Mouse (Mus musculus) forebrain, embryonic 11.5 days (tissue): ENCODE data around the gene Ccdc74a. TPM values are rescaled to one million over a fixed set of nuclear protein-coding genes. Genes with fewer than 3 reads are reported as not detected.

Source experiments
- ATAC-seq: fragments of 200-750 bp; cut with Nextera tagmentation; replicated peaks from 2 replicates; pipeline ENCODE4 v1.8.0; 2017; ENCODE audit warnings: moderate TSS enrichment; ENCODE audit not compliant: low FRiP score
- DNase-seq: peaks from one replicate; pipeline ENCODE4 v3.0.0-alpha.2; 2017; ENCODE audit warnings: low spot score
- H3K27ac ChIP-seq: fragments of 300-500 bp; sonication (generic); 2 replicates; pipeline ENCODE4 v1.5.1; 2014; ENCODE audit warnings: low read depth, low read length
- H3K27me3 ChIP-seq: fragments of 300-500 bp; sonication (generic); 2 replicates; pipeline ENCODE4 v1.6.1; 2014; ENCODE audit warnings: mild to moderate bottlenecking, low read length, mixed read lengths; ENCODE audit not compliant: control insufficient read depth, insufficient read depth
- H3K36me3 ChIP-seq: fragments of 300-500 bp; sonication (generic); 2 replicates; pipeline ENCODE4 v1.6.1; 2014; ENCODE audit warnings: mild to moderate bottlenecking, low read length, moderate library complexity, mixed read lengths; ENCODE audit not compliant: control insufficient read depth, insufficient read depth
- H3K4me1 ChIP-seq: fragments of 300-500 bp; sonication (generic); replicated peaks from 2 replicates; pipeline ENCODE4 v1.6.1; 2014; ENCODE audit warnings: low read length, mixed read lengths; ENCODE audit not compliant: control insufficient read depth, insufficient read depth
- H3K4me2 ChIP-seq: fragments of 300-500 bp; sonication (generic); 2 replicates; pipeline ENCODE4 v1.6.1; 2014; ENCODE audit warnings: low read depth, mild to moderate bottlenecking, low read length, moderate library complexity, mixed read lengths; ENCODE audit not compliant: severe bottlenecking
- H3K4me3 ChIP-seq: fragments of 300-500 bp; sonication (generic); 2 replicates; pipeline ENCODE4 v1.5.1; 2014; ENCODE audit warnings: low read depth, low read length
- H3K9ac ChIP-seq: fragments of 300-500 bp; sonication (generic); 2 replicates; pipeline ENCODE4 v1.6.1; 2014; ENCODE audit warnings: low read length
- H3K9me3 ChIP-seq: fragments of 300-500 bp; sonication (generic); 2 replicates; pipeline ENCODE4 v1.6.1; 2016; ENCODE audit warnings: low read length, mixed read lengths; ENCODE audit not compliant: control insufficient read depth
- WGBS: fragments of 180-500 bp; shearing (Covaris S2); extraction: QIAGEN DNeasy Blood & Tissue Kit; methylation state at CpG from one replicate; pipeline ENCODE4 v1.1.7; 2014; 5-methylcytosine and 5-hydroxymethylcytosine counted together
- polyA plus RNA-seq: library from polyadenylated mRNA; unstranded; fragments of >200 nt; fragmentation: Nextera tagmentation; extraction: Ambion mirVana; gene quantifications from 2 replicates; pipeline ENCODE4 v1.2.1, GENCODE M21; 2014

Gene Ccdc74a
- polyA plus RNA-seq, 1 experiment from 2014 or later, result 7.9 TPM

DNA sequence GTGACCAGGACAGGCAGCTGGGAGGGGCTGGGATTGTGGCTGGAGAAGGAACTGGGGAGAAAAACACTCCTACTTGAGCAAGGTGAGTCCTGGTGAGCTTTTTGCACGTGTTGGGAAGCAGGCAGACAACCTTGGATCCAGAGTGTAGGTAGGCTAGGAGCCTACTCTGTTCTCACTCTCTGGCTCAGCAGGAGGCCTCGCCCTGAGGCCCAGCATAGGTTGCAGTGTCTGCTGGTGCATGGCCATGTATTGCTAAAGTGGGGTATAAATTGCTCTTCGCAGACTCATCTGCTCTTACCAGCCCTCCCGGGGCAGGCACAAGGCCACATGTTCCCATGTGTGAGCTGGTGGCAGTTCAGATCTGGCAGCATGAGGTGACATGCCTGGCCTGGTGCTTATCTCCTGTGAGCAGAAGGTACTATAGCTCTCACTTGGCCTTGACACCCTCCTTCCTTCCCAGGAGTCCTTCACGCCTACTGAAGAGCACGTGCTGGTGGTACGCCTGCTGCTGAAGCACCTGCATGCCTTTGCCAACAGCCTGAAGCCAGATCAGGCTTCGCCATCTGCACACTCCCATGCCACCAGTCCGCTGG is 8.1 kb upstream of the Ccdc74a start:
- Histone ChIP-seq H3K9ac (no peak overlapping the region), H3K4me2 (no peak overlapping the region), H3K36me3 (peaks cover 7% of the 10 kb centered on the region), H3K27ac (no peak overlapping the region), H3K4me3 (no peak overlapping the region), H3K9me3 (no peaks in the 10 kb centered on the region), H3K4me1 (no peaks in the 10 kb centered on the region), H3K27me3 (no peaks in the 10 kb centered on the region)
- ATAC-seq (no peak), DNase-seq (no peak)
- 93% methylated on average over 9 of the region's 9 CpGs for WGBS

DNA sequence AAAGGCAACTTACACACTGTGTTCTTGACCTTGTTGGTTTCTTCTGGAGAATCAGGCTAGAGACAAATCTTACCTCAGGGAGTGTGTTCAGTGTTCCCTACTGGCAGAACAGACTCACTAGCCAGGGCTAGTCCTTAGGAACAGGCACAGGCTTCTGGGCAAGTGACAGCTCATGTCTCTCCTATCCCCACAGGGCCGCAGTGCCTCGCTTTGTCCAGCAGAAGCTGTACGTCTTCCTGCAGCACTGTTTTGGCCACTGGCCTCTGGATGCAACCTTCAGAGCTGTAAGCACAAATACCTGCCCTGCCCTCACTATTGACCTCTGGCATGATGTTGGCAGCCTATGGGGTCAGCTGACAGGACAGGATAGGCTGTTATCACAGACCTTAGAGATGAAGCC is 7.2 kb upstream of the Ccdc74a start:
- DNase-seq, result no peak
- Histone ChIP-seq H3K9me3 (no peaks in the 10 kb centered on the region), H3K36me3 (peaks cover 7% of the 10 kb centered on the region), H3K27ac (no peak overlapping the region), H3K4me3 (no peak overlapping the region), H3K9ac (no peak overlapping the region), H3K4me1 (no peaks in the 10 kb centered on the region), H3K4me2 (no peak overlapping the region), H3K27me3 (no peaks in the 10 kb centered on the region)
- ATAC-seq, result no peak
- WGBS, result 96% methylated on average over 3 of the region's 3 CpGs

DNA sequence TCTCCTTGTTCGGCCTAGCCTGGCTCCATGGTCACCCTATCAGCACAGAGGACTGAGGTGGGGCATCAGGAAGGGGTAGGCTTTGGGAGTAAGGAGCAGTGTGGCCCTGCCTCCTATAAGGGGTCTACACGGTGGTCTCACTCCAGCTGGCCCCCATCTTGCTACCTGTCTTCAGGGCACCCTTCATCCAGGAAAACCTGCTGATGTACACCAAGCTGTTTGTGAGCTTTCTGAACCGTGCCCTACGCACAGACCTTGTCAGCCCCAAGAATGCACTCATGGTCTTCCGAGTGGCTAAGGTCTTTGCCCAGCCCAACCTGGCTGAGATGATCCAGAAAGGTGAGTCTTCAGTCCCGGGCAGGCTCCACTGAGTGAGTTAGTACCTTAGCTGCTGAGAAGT is 6.3 kb upstream of the Ccdc74a start:
- peaks cover 7% of the 10 kb centered on the region for H3K36me3 ChIP-seq
- 90% methylated on average over 6 of the region's 6 CpGs for WGBS
- no peak for DNase-seq

DNA sequence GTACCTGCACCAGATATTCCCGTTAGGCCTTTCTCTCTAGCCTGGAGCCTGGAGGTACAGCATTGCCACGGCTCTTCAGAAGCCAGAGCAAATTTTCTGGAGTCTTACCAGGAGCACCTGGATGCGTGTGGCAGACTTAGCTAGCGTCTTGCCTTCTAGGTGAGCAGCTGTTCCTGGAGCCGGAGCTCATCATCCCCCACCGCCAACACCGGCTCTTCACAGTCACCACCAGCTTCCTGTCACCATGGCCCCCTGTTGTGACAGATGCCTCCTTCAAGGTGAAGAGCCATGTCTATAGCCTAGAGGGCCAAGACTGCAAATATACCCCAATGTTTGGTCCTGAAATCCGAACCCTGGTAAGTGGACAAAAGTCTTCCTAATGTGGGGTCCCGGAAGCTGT is 5.6 kb upstream of the Ccdc74a start:
- no peak overlapping the region for H3K4me2 ChIP-seq
- H3K27me3 ChIP-seq, result no peaks in the 10 kb centered on the region
- no peaks in the 10 kb centered on the region for H3K4me1 ChIP-seq
- no peak for ATAC-seq
- WGBS, result 92% methylated on average over 9 of the region's 9 CpGs
- peaks cover 7% of the 10 kb centered on the region for H3K36me3 ChIP-seq
- H3K27ac ChIP-seq, result no peak overlapping the region
- H3K4me3 ChIP-seq, result no peak overlapping the region
- no peak for DNase-seq
- H3K9ac ChIP-seq, result no peak overlapping the region
- no peaks in the 10 kb centered on the region for H3K9me3 ChIP-seq

More for the DNA sequence above, 6.3 kb upstream of the Ccdc74a start:
- no peak overlapping the region for H3K4me2 ChIP-seq
- no peak for ATAC-seq
- no peaks in the 10 kb centered on the region for H3K4me1 ChIP-seq
- H3K27ac ChIP-seq, result no peak overlapping the region
- no peak overlapping the region for H3K4me3 ChIP-seq
- H3K27me3 ChIP-seq, result no peaks in the 10 kb centered on the region
- no peak overlapping the region for H3K9ac ChIP-seq
- H3K9me3 ChIP-seq, result no peaks in the 10 kb centered on the region

DNA sequence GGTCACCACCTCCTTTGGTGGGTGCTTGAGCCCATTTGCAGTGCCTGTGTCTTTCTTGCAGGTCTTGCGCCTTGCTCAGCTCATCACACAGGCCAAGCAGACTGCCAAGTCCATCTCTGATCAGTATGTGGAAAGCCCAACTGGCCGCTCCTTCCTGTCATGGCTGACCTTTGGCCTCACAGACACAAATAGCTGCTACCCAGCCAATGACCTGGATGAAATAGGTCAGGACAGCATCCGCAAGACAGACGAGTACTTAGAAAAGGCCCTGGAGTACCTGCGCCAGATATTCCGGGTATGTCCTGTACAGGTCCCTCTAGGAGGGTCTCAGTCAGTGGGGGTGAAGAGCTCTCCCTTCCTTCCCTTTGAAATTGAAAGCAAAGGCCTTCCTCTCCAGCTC is 5.0 kb upstream of the Ccdc74a start:
- ATAC-seq, result no peak
- no peak for DNase-seq
- Histone ChIP-seq H3K9me3 (no peaks in the 10 kb centered on the region), H3K4me2 (no peak overlapping the region), H3K9ac (no peak overlapping the region), H3K27me3 (no peaks in the 10 kb centered on the region), H3K36me3 (peaks cover 7% of the 10 kb centered on the region), H3K27ac (no peak overlapping the region), H3K4me1 (peaks cover 3% of the 10 kb centered on the region; the same call in 1 of the 2 replicates), H3K4me3 (no peak overlapping the region)
- WGBS, result 82% methylated on average over 6 of the region's 6 CpGs

DNA sequence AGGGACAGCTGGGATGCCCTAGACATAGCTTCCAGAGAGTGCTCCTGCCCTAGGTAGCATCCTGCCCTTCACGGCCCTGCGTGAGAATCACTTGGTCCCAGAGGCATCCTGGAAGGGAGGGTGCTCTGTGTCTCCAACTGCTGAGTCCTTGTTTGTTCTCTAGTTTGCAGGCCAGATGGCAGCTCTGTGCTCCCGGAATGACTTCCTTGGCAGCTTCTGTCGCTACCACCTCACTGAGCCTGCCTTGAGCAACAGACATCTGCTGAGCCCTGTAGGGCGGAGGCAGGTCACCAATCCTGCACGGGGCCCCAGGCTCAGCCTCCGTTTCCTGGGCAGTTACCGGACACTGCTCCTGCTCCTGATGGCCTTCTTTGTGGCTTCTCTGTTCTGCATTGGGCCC is 4.0 kb upstream of the Ccdc74a start:
- no peak for DNase-seq
- Histone ChIP-seq H3K9me3 (no peaks in the 10 kb centered on the region), H3K9ac (no peak overlapping the region), H3K4me2 (no peak overlapping the region), H3K27ac (no peak overlapping the region), H3K36me3 (peaks cover 7% of the 10 kb centered on the region), H3K27me3 (no peaks in the 10 kb centered on the region), H3K4me1 (peaks cover 9% of the 10 kb centered on the region), H3K4me3 (no peak overlapping the region)
- ATAC-seq, result no peak
- 90% methylated on average over 8 of the region's 8 CpGs for WGBS

DNA sequence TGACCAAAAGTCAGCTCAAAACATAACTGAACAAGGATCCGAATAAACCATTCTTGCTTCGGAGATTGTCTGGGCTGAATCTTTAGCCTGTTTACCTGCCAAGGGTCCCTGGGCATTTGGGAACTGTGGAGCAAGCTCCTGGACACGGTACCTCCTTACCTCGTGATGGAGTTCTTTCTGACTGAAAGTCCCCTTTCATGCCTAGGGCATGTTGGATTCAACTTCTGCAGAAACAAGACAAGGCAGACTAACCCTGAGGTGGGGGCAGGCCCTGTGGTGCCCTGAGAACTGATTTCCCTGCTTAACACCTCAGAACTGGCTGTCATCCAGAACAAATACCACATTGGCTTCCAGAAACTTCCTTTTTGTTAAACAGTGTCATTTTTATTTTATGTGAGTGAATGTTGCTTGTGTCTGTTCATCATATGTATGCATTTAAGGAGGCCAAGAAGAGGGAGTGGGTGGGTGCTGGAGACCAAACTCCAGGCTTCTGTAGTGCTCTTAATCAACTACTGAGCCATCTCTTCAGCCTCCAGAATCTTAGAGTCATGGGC is 2.8 kb upstream of the Ccdc74a start:
- no peak overlapping the region for H3K9ac ChIP-seq
- DNase-seq (no peak), ATAC-seq (no peak)
- H3K9me3 ChIP-seq, result no peaks in the 10 kb centered on the region
- WGBS, result 89% methylated on average over 4 of the region's 4 CpGs
- H3K4me2 ChIP-seq, result no peak overlapping the region
- H3K27me3 ChIP-seq, result no peaks in the 10 kb centered on the region
- no peak overlapping the region for H3K27ac ChIP-seq
- H3K4me3 ChIP-seq, result no peak overlapping the region
- peaks cover 7% of the 10 kb centered on the region for H3K36me3 ChIP-seq
- peaks cover 9% of the 10 kb centered on the region for H3K4me1 ChIP-seq

DNA sequence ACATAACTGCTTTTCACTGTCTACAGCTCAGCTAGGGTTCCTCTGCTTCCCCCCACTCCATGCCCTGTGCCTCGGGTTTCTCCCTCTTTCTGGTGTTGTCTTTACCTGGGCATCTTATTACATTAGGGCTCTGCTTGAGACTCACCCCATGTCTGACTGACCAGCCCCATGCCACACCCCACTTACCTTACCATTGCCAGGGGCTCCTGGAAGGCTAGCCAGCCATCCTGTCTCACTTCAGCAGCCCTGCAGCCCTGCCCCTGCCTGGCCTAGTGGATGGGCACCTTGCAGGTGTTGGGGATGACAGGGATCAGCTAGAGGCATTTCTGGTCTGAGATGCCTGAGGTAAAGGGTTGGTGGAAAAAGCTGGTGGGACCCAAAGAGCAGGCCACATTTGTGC is 886 bp downstream of the Ccdc74a start:
- DNase-seq (no peak), ATAC-seq (no peak)
- no peaks in the 10 kb centered on the region for H3K9me3 ChIP-seq
- H3K4me1 ChIP-seq, result peaks cover 9% of the 10 kb centered on the region
- peaks cover 2% of the 10 kb centered on the region for H3K36me3 ChIP-seq
- H3K4me2 ChIP-seq, result peak overlapping the region; percentile 97
- peak overlapping the region; percentile 68 for H3K9ac ChIP-seq
- WGBS, result 20% methylated on average over 1 of the region's 1 CpGs
- H3K4me3 ChIP-seq, result peak overlapping the region; percentile 48; the same call in 1 of the 2 replicates
- H3K27me3 ChIP-seq, result no peaks in the 10 kb centered on the region
- H3K27ac ChIP-seq, result no peak overlapping the region
